Mouse (Mus musculus) forebrain, embryonic 13.5 days (tissue): ENCODE measurements around the gene A630001G21Rik. TPM values are rescaled to one million over a fixed set of nuclear protein-coding genes. Genes with fewer than 3 reads are reported as not detected.
"Not testable (repeated sequence)": the region's sequence is repeated elsewhere in the genome, so short reads cannot be mapped to it uniquely, and the experiment has no call there.

ENCODE experiments used
- ATAC-seq: fragments of 200-750 bp; cut with Nextera tagmentation; 2 replicates; pipeline ENCODE4 v1.8.0; 2017
- H3K27ac ChIP-seq: fragments of 300-500 bp; sonication (generic); 2 replicates; pipeline ENCODE4 v1.5.1; 2015; ENCODE audit warnings: inconsistent platforms, mild to moderate bottlenecking, moderate library complexity
- H3K27me3 ChIP-seq: fragments of 300-500 bp; sonication (generic); 2 replicates; pipeline ENCODE4 v1.6.1; 2015; ENCODE audit warnings: mild to moderate bottlenecking, inconsistent platforms
- H3K36me3 ChIP-seq: fragments of 300-500 bp; sonication (generic); 2 replicates; pipeline ENCODE4 v1.6.1; 2015; ENCODE audit warnings: mild to moderate bottlenecking, inconsistent platforms; ENCODE audit not compliant: poor library complexity, severe bottlenecking
- H3K4me1 ChIP-seq: fragments of 300-500 bp; sonication (generic); 2 replicates; pipeline ENCODE4 v1.6.1; 2015; ENCODE audit warnings: inconsistent platforms
- H3K4me2 ChIP-seq: fragments of 300-500 bp; sonication (generic); 2 replicates; pipeline ENCODE4 v1.6.1; 2015; ENCODE audit warnings: inconsistent platforms, mild to moderate bottlenecking, moderate library complexity
- H3K4me3 ChIP-seq: fragments of 300-500 bp; sonication (generic); 2 replicates; pipeline ENCODE4 v1.5.1; 2015; ENCODE audit warnings: mild to moderate bottlenecking, inconsistent platforms
- H3K9ac ChIP-seq: fragments of 300-500 bp; sonication (generic); 2 replicates; pipeline ENCODE4 v1.6.1; 2015; ENCODE audit warnings: mild to moderate bottlenecking, inconsistent platforms
- H3K9me3 ChIP-seq: fragments of 300-500 bp; sonication (generic); replicated peaks from 2 replicates; pipeline ENCODE4 v1.6.1; 2016; ENCODE audit warnings: inconsistent platforms
- WGBS: fragments of 180-500 bp; shearing (Covaris S2); methylation state at CpG from one replicate; pipeline ENCODE4 v1.1.7; 2015; 5-methylcytosine and 5-hydroxymethylcytosine counted together
- polyA plus RNA-seq: library from polyadenylated mRNA; unstranded; fragments of >200 nt; fragmentation: Nextera tagmentation; extraction: Ambion mirVana; gene quantifications from 2 replicates; pipeline ENCODE4 v1.2.1, GENCODE M21; 2015

A630001G21Rik gene
- 0.52 and 0.62 TPM in 2 replicates for polyA plus RNA-seq

GRCm38 (mm10) chr1:85778436-85778835, at the start of gene A630001G21Rik:
TSS of gene A630001G21Rik (minus strand) at chr1:85778643.
- Histone ChIP-seq H3K4me3 (no peak within 1 kb of the TSS), H3K36me3 (no peaks in the 10 kb centered on the region), H3K9me3 (no peaks in the 10 kb centered on the region), H3K27ac (no peak within 1 kb of the TSS), H3K9ac (no peak within 1 kb of the TSS), H3K4me2 (no peak within 1 kb of the TSS), H3K4me1 (no peaks in the 10 kb centered on the region), H3K27me3 (no peaks in the 10 kb centered on the region)
- ATAC-seq = no peak
- 85% methylated on average over 4 of the region's 4 CpGs for WGBS

DNA sequence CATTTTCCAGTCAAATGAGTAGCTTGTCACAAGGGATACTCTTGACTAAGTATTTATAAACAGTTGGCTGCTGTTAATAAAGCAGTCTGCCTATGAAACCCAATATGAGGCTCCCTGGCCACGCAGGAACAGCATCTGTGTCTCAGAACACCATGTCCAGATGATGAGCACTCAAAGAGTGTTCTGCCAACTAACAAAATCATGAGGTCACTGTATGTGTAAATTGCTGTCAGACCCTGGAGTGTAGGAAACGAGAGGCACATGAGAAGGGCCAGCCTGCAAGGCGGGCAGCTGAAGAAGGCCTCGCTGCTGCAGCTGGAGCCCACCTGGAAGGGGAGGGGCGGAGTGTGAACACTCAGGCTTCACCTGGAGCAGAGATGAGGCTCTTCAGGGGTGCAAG, 48.7 kb upstream of the A630001G21Rik start:
- Histone ChIP-seq H3K27me3 (no peaks in the 10 kb centered on the region), H3K4me1 (no peaks in the 10 kb centered on the region), H3K9ac (no peak overlapping the region), H3K4me2 (no peak overlapping the region), H3K9me3 (no peaks in the 10 kb centered on the region), H3K36me3 (peaks cover 18% of the 10 kb centered on the region), H3K27ac (no peak overlapping the region), H3K4me3 (no peak overlapping the region)
- ATAC-seq = no peak
- 88% methylated on average over 5 of the region's 5 CpGs for WGBS

GRCm38 (mm10) chr1:85824905-85825304, 46.5 kb upstream of the A630001G21Rik start:
- Histone ChIP-seq H3K4me1 (no peaks in the 10 kb centered on the region), H3K27ac (no peak overlapping the region), H3K36me3 (peaks cover 31% of the 10 kb centered on the region), H3K27me3 (no peaks in the 10 kb centered on the region), H3K9ac (no peak overlapping the region), H3K4me3 (no peak overlapping the region), H3K4me2 (no peak overlapping the region), H3K9me3 (no peaks in the 10 kb centered on the region)
- no peak for ATAC-seq
- 75% methylated on average over 3 of the region's 3 CpGs for whole genome bisulfite sequencing

DNA sequence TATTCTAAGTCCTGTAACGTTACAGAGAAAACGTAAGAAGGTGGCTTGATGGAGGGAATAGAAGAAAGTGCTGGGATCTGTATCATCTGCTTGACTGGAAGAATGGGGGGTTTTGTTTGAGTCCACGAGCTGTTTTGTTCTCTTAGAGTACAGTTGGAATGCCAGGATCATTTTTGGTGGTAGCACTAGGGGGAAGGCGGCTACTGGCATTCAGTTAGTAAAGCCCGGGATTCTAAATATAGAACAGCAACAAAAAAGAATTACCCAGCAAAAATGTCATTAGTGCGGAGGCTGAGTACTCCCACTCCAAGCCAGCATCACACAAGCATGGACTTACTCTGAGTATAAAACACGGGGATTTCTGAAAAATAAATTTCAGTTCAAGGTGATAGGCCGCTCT, 43.8 kb upstream of the A630001G21Rik start:
- Histone ChIP-seq H3K9me3 (no peaks in the 10 kb centered on the region), H3K4me3 (no peak overlapping the region), H3K4me2 (no peak overlapping the region), H3K4me1 (no peaks in the 10 kb centered on the region), H3K9ac (no peak overlapping the region), H3K36me3 (peaks cover 47% of the 10 kb centered on the region), H3K27ac (no peak overlapping the region), H3K27me3 (no peaks in the 10 kb centered on the region)
- no peak for ATAC-seq
- 89% methylated on average over 8 of the region's 8 CpGs for WGBS

GRCm38 (mm10) chr1:85819695-85820094, 41.3 kb upstream of the A630001G21Rik start:
- Histone ChIP-seq H3K9me3 (no peaks in the 10 kb centered on the region), H3K4me1 (0 out of 2 replicates have a peak, but pooled peaks cover under 1% of the 10 kb centered on the region), H3K4me3 (no peak overlapping the region), H3K27me3 (no peaks in the 10 kb centered on the region), H3K27ac (no peak overlapping the region), H3K4me2 (no peak overlapping the region), H3K9ac (no peak overlapping the region), H3K36me3 (peaks cover 41% of the 10 kb centered on the region)
- 98% methylated on average over 1 of the region's 1 CpGs for WGBS
- ATAC-seq = no peak

DNA sequence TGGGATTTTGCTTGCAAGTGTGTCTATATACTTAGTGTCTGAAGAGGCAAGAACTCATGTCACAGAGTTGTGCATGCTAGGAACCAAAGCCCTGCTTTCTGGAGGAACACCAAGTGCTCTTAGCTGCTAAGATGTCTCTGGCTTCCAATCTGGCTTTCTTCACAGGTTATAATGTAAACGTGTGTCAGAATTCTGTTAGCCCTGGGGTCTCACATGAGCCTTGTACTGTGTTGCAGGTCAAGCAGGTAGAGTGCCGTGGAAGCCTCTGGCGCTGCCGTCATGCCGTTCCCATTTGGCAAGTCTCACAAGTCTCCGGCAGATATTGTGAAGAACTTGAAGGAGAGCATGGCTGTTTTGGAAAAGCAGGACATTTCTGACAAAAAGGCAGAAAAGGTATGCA, 39.7 kb upstream of the A630001G21Rik start:
- 97% methylated on average over 6 of the region's 6 CpGs for WGBS
- Histone ChIP-seq H3K9me3 (no peaks in the 10 kb centered on the region), H3K4me2 (no peak overlapping the region), H3K4me3 (no peak overlapping the region), H3K4me1 (peaks cover 10% of the 10 kb centered on the region; the same call in 1 of the 2 replicates), H3K36me3 (peaks cover 38% of the 10 kb centered on the region), H3K27me3 (no peaks in the 10 kb centered on the region), H3K9ac (no peak overlapping the region), H3K27ac (no peak overlapping the region)
- ATAC-seq = no peak

DNA sequence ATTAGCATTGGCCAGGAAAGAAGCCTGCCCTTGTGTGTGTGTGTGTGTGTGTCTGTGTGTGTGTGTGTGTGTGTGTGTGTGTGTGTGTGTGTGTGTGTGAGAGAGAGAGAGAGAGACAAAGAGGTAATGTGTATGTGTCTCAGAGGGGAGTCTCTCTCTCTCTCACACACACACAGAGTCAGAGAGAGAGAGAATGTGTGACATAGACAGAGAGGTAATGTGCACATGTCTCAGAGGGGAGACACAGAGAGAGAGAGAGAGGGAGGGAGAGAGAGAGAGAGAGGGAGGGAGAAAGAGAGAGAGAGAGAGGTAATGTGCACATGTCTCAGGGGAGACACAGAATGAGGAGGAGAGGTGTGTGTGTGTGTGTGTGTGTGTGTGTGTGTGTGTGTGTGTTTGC, 35.8 kb upstream of the A630001G21Rik start:
- ATAC-seq, H3K9me3 ChIP-seq, H3K4me2 ChIP-seq, H3K27ac ChIP-seq, H3K27me3 ChIP-seq, H3K9ac ChIP-seq, H3K4me3 ChIP-seq: not testable (repeated sequence)
- H3K4me1 ChIP-seq = peaks cover 15% of the 10 kb centered on the region; the same call in 1 of the 2 replicates
- H3K36me3 ChIP-seq = peaks cover 13% of the 10 kb centered on the region

GRCm38 (mm10) chr1:85810787-85811186, 32.3 kb upstream of the A630001G21Rik start:
- Histone ChIP-seq H3K27me3 (no peaks in the 10 kb centered on the region), H3K4me2 (no peak overlapping the region), H3K4me3 (no peak overlapping the region), H3K9me3 (no peaks in the 10 kb centered on the region), H3K36me3 (no peaks in the 10 kb centered on the region), H3K27ac (no peak overlapping the region), H3K9ac (no peak overlapping the region), H3K4me1 (peaks cover 15% of the 10 kb centered on the region; the same call in 1 of the 2 replicates)
- ATAC-seq = no peak
- 92% methylated on average over 2 of the region's 2 CpGs for whole genome bisulfite sequencing

DNA sequence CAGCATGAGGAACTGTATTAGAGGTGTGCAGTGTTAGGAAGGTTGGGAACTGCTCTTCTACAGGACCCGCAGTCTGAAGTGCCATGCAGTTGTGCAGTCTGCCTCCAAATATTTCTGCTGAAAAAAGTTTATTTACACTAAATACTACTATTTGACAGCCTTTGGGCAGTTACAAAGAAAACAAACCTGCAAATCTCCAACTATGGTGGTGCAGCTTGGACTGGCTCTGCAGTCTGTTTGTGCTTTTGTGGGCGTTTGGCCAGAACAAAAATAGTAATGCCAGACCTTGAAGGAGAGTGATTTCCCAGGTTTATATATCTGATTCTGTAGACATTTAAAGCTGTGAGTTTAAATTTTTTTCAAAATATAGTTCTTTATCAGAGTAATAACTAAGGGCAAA, 31.9 kb upstream of the A630001G21Rik start:
- 92% methylated on average over 2 of the region's 2 CpGs for WGBS
- no peak overlapping the region for H3K9ac ChIP-seq
- H3K9me3 ChIP-seq = no peaks in the 10 kb centered on the region
- no peaks in the 10 kb centered on the region for H3K36me3 ChIP-seq
- no peaks in the 10 kb centered on the region for H3K27me3 ChIP-seq
- ATAC-seq = no peak
- no peak overlapping the region for H3K27ac ChIP-seq
- no peak overlapping the region for H3K4me2 ChIP-seq
- no peak overlapping the region for H3K4me3 ChIP-seq
- H3K4me1 ChIP-seq = peaks cover 15% of the 10 kb centered on the region; the same call in 1 of the 2 replicates

DNA sequence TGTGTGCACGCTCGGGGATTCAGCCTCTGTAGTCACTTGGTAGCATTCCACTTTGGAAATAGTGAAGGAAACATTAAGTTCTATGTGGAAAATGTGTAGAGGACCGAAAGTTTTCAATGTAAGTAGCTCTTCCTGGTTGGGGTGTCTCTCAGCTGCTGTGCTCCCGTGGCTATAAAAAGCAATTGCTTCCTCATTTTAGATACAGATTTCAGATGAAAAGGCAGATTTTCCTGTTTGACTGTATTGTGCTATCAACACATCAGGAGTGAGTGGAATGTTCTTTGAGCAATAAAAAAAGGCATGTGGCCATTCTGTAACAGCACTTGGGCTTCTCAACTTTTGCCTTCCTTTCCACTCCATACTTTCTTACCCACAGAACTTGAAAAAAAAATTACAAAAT, 30.8 kb upstream of the A630001G21Rik start:
- peaks cover 12% of the 10 kb centered on the region; the same call in 1 of the 2 replicates for H3K4me1 ChIP-seq
- WGBS = 83% methylated on average over 4 of the region's 4 CpGs
- no peaks in the 10 kb centered on the region for H3K36me3 ChIP-seq
- H3K9me3 ChIP-seq = no peaks in the 10 kb centered on the region
- no peak overlapping the region for H3K27ac ChIP-seq
- no peaks in the 10 kb centered on the region for H3K27me3 ChIP-seq
- no peak overlapping the region for H3K4me3 ChIP-seq
- H3K9ac ChIP-seq = no peak overlapping the region
- no peak for ATAC-seq
- H3K4me2 ChIP-seq = no peak overlapping the region

DNA sequence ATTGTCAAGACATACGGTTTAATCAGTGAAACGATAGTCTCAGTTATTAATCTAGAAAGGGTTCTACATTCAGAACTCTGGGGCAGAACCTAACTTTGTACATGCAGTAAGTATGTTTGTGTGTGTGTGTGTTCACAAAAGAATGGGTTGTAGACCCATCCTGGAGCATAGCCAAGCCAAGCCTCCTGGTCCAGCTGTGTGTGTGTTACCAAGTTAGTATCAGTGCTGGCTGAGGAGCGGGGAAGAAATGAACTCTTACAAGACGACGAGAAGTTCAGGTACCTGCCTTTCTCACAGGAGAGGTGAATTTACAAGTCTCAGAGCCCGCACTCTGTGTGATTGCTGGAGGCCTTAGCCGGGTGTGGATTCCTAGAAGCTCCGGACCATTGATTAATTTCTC, 26.1 kb upstream of the A630001G21Rik start:
- ATAC-seq = no peak
- 95% methylated on average over 8 of the region's 8 CpGs for WGBS
- Histone ChIP-seq H3K4me1 (0 out of 2 replicates have a peak, but pooled peaks cover under 1% of the 10 kb centered on the region), H3K27me3 (no peaks in the 10 kb centered on the region), H3K36me3 (no peaks in the 10 kb centered on the region), H3K4me2 (no peak overlapping the region), H3K9ac (no peak overlapping the region), H3K9me3 (no peaks in the 10 kb centered on the region), H3K4me3 (no peak overlapping the region), H3K27ac (no peak overlapping the region)

- WGBS = 89% methylated on average over 1 of the region's 1 CpGs
- Histone ChIP-seq H3K27ac (no peak overlapping the region), H3K36me3 (peaks cover 3% of the 10 kb centered on the region; the same call in 1 of the 2 replicates), H3K4me3 (no peak overlapping the region), H3K4me2 (no peak overlapping the region), H3K9me3 (no peaks in the 10 kb centered on the region), H3K4me1 (peaks cover 4% of the 10 kb centered on the region; the same call in 1 of the 2 replicates), H3K27me3 (no peaks in the 10 kb centered on the region), H3K9ac (no peak overlapping the region)
- no peak for ATAC-seq
Observed at GRCm38 (mm10) chr1:85802517-85802916, 24.1 kb upstream of the A630001G21Rik start.

DNA sequence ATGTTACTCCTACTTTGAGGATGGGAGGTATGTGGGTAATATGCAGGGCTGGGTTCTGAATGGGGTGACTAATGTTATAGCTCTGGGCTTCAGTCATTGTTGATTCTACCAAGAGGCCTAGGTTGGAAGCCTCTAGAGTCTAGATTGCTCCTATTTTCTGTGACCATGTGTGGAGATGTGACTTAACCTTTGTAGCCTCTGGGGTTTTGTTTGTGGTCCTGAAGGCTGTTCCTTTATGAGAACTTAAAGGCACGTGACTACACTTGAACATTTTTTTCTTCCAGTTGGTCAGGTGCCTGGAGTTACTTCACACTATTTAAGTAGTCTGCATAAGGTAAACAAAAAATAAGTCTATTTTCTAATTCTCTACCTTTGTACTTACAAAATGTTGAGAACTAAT, 21.3 kb upstream of the A630001G21Rik start:
- Histone ChIP-seq H3K9me3 (no peaks in the 10 kb centered on the region), H3K36me3 (peaks cover 10% of the 10 kb centered on the region; the same call in 1 of the 2 replicates), H3K4me3 (no peak overlapping the region), H3K27me3 (no peaks in the 10 kb centered on the region), H3K9ac (no peak overlapping the region), H3K27ac (no peak overlapping the region), H3K4me1 (peaks cover 10% of the 10 kb centered on the region), H3K4me2 (no peak overlapping the region)
- 85% methylated on average over 1 of the region's 1 CpGs for WGBS
- no peak for ATAC-seq
